Mouse (Mus musculus) heart, embryonic 11.5 days (tissue): ENCODE results near the gene Kmt2d. TPM values are rescaled to one million over a fixed set of nuclear protein-coding genes. Genes with fewer than 3 reads are reported as not detected.

Experiments used
- ATAC-seq: fragments of 200-750 bp; cut with Nextera tagmentation; replicated peaks from 2 replicates; pipeline ENCODE4 v1.8.0; 2017; ENCODE audit warnings: moderate library complexity; ENCODE audit not compliant: insufficient number of reproducible peaks, low FRiP score, low TSS enrichment
- H3K27ac ChIP-seq: fragments of 300-500 bp; sonication (generic); 2 replicates; pipeline ENCODE4 v1.5.1; 2014; ENCODE audit warnings: mild to moderate bottlenecking, low read depth, low read length
- H3K27me3 ChIP-seq: fragments of 300-500 bp; sonication (generic); 2 replicates; pipeline ENCODE4 v1.6.1; 2014; ENCODE audit warnings: mild to moderate bottlenecking, low read length, mixed read lengths; ENCODE audit not compliant: control insufficient read depth, insufficient read depth
- H3K36me3 ChIP-seq: fragments of 300-500 bp; sonication (generic); 2 replicates; pipeline ENCODE4 v1.6.1; 2014; ENCODE audit warnings: mild to moderate bottlenecking, low read length, moderate library complexity, mixed read lengths; ENCODE audit not compliant: control insufficient read depth, insufficient read depth
- H3K4me1 ChIP-seq: fragments of 300-500 bp; sonication (generic); 2 replicates; pipeline ENCODE4 v1.6.1; 2014; ENCODE audit warnings: low read length; ENCODE audit not compliant: control insufficient read depth, insufficient read depth
- H3K4me2 ChIP-seq: fragments of 300-500 bp; sonication (generic); 2 replicates; pipeline ENCODE4 v1.6.1; 2014; ENCODE audit warnings: mild to moderate bottlenecking, moderate library complexity
- H3K4me3 ChIP-seq: fragments of 300-500 bp; sonication (generic); 2 replicates; pipeline ENCODE4 v1.5.1; 2014; ENCODE audit warnings: low read depth, low read length
- H3K9ac ChIP-seq: fragments of 300-500 bp; sonication (generic); 2 replicates; pipeline ENCODE4 v1.6.1; 2014; ENCODE audit warnings: mild to moderate bottlenecking, low read depth, low read length, moderate library complexity
- H3K9me3 ChIP-seq: fragments of 300-500 bp; sonication (generic); replicated peaks from 2 replicates; pipeline ENCODE4 v1.6.1; 2016; ENCODE audit warnings: low read length; ENCODE audit not compliant: control insufficient read depth
- WGBS: fragments of 180-500 bp; shearing (Covaris S2); extraction: QIAGEN DNeasy Blood & Tissue Kit; methylation state at CpG from one replicate; pipeline ENCODE4 v1.1.7; 2014; ENCODE audit not compliant: insufficient replicate concordance; 5-methylcytosine and 5-hydroxymethylcytosine counted together
- polyA plus RNA-seq: library from polyadenylated mRNA; unstranded; fragments of >200 nt; fragmentation: Nextera tagmentation; extraction: Ambion mirVana; gene quantifications from 2 replicates; pipeline ENCODE4 v1.2.1, GENCODE M21; 2014

The Kmt2d gene
- polyA plus RNA-seq, 1 experiment from 2014 or later = 16.1 TPM

GRCm38 (mm10) chr15:98852733-98853132 lies 18.3 kb downstream of the Kmt2d start:
- no peaks in the 10 kb centered on the region for H3K27me3 ChIP-seq
- H3K9ac ChIP-seq = no peak overlapping the region
- ATAC-seq = 0 out of 2 replicates have a peak, but pooled peaks have one; percentile 9
- peaks cover 86% of the 10 kb centered on the region for H3K36me3 ChIP-seq
- H3K27ac ChIP-seq = no peak overlapping the region
- no peak overlapping the region for H3K4me3 ChIP-seq
- no peaks in the 10 kb centered on the region for H3K4me1 ChIP-seq
- WGBS = 91% methylated on average over 9 of the region's 9 CpGs
- H3K4me2 ChIP-seq = no peak overlapping the region
- no peaks in the 10 kb centered on the region for H3K9me3 ChIP-seq

DNA sequence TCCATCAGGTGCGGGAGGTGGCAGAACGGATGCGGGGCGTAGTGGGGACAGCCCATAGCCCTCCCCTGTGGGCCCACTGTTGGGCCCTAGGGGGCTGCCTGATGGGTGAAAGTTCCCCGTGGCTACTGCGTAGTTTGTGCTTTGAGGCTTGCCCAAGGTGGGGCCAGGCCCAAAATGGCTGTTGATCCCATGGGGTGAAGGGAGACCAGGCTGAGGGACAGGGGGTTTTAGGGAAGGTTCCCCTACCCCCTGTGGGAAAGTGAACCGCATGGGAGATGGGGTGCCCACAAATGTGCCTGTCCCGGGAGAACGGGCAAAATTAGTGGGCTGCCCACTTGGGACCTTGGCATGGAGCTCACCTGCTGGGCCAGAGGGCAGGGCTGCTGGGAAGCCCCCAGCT lies 18.9 kb downstream of the Kmt2d start:
- no peak overlapping the region for H3K4me3 ChIP-seq
- ATAC-seq = no peak
- H3K4me1 ChIP-seq = no peaks in the 10 kb centered on the region

DNA sequence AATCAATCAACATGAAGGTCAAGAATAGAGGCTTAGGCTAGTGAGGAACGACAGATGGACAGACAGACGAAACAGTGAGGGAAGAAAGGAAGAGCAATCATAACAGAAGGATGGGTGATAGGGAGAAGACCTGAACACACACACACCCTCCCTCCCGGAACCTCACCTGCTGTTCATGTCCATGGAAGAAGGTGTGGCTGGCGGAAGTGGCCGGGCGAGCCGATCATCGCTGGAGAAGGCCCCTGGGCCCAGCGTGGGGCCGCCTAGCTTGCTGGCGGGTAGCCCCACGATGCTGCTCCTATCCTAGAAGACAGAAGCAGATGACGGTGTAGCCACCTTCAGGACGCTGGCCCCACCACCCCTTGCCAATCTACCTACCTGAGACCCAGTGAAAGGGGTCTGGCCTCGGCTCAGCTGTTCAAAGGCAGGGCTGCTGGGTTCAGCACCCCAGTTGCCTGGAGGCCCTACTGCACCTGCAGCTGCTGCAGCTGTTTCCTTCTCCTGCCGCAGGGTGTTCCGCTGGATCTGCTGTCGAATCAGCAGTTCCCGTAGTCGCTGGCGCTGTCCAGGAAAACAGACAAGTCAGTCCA lies 19.7 kb downstream of the Kmt2d start:
- Histone ChIP-seq H3K27ac (no peak overlapping the region), H3K9me3 (no peaks in the 10 kb centered on the region), H3K4me3 (no peak overlapping the region), H3K36me3 (peaks cover 86% of the 10 kb centered on the region), H3K4me2 (no peak overlapping the region), H3K9ac (no peak overlapping the region), H3K27me3 (no peaks in the 10 kb centered on the region), H3K4me1 (no peaks in the 10 kb centered on the region)
- no peak for ATAC-seq
- WGBS = 88% methylated on average over 21 of the region's 21 CpGs

More for the DNA sequence above, 18.9 kb downstream of the Kmt2d start:
- H3K27ac ChIP-seq = no peak overlapping the region
- no peaks in the 10 kb centered on the region for H3K27me3 ChIP-seq
- no peak overlapping the region for H3K4me2 ChIP-seq
- WGBS = 95% methylated on average over 9 of the region's 9 CpGs
- H3K9ac ChIP-seq = no peak overlapping the region
- no peaks in the 10 kb centered on the region for H3K9me3 ChIP-seq
- peaks cover 86% of the 10 kb centered on the region for H3K36me3 ChIP-seq

GRCm38 (mm10) chr15:98850668-98851067 lies 20.3 kb downstream of the Kmt2d start:
- Histone ChIP-seq H3K4me2 (no peak overlapping the region), H3K27me3 (no peaks in the 10 kb centered on the region), H3K9ac (no peak overlapping the region), H3K4me1 (no peaks in the 10 kb centered on the region), H3K27ac (no peak overlapping the region), H3K4me3 (no peak overlapping the region), H3K36me3 (peaks cover 86% of the 10 kb centered on the region), H3K9me3 (no peaks in the 10 kb centered on the region)
- no peak for ATAC-seq
- 92% methylated on average over 14 of the region's 14 CpGs for WGBS

DNA sequence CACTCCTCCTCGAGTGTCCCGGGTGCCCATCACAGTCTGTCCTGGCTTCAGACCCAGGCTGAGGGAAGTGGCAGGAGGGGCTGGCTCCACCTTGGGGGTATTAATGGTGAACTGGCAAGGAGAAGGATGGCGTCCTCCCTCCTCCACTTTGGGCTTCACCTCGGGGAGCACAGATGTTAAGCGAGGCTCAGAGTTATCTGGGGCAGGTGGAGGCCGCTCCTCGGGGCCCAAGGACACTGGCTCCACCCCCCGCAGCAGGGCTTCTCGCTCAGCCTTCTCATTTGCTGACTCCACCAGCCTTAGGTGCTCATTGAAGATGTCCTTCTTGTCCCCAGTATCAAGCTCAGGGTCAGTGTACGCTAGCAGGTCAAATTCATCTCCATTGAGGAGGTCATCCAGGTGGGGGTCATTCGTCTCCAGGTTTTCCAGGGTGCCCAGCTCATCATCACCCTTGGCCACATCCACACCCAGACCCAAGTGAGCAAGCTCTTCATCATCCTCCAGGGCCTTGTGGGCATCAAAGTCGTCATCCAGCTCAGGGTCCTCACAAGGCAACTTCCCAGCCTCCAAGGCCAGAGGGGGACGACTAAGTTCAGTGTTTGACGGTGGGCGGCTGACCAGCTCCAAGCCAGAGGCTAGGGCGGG lies 20.9 kb downstream of the Kmt2d start:
- Histone ChIP-seq H3K9ac (no peak overlapping the region), H3K4me1 (no peaks in the 10 kb centered on the region), H3K4me2 (no peak overlapping the region), H3K4me3 (no peak overlapping the region), H3K27me3 (no peaks in the 10 kb centered on the region), H3K36me3 (peaks cover 85% of the 10 kb centered on the region), H3K9me3 (no peaks in the 10 kb centered on the region), H3K27ac (no peak overlapping the region)
- WGBS = 86% methylated on average over 16 of the region's 16 CpGs
- no peak for ATAC-seq

GRCm38 (mm10) chr15:98849165-98849564 lies 21.8 kb downstream of the Kmt2d start:
- H3K4me2 ChIP-seq = no peak overlapping the region
- no peak overlapping the region for H3K27ac ChIP-seq
- H3K4me3 ChIP-seq = no peak overlapping the region
- H3K9ac ChIP-seq = no peak overlapping the region; the same call in 1 of the 2 replicates
- WGBS = 94% methylated on average over 11 of the region's 11 CpGs
- no peaks in the 10 kb centered on the region for H3K9me3 ChIP-seq
- no peaks in the 10 kb centered on the region for H3K4me1 ChIP-seq
- H3K27me3 ChIP-seq = no peaks in the 10 kb centered on the region
- peaks cover 86% of the 10 kb centered on the region for H3K36me3 ChIP-seq
- no peak for ATAC-seq

- 86% methylated on average over 8 of the region's 8 CpGs for WGBS
- no peak overlapping the region for H3K4me2 ChIP-seq
- H3K27me3 ChIP-seq = no peaks in the 10 kb centered on the region
- peaks cover 79% of the 10 kb centered on the region for H3K36me3 ChIP-seq
- H3K27ac ChIP-seq = no peak overlapping the region
- H3K4me1 ChIP-seq = no peaks in the 10 kb centered on the region
- ATAC-seq = no peak
- H3K9ac ChIP-seq = no peak overlapping the region
- no peak overlapping the region for H3K4me3 ChIP-seq
- no peaks in the 10 kb centered on the region for H3K9me3 ChIP-seq
These were observed 24.9 kb downstream of the Kmt2d start for GRCm38 (mm10) chr15:98846140-98846539.

DNA sequence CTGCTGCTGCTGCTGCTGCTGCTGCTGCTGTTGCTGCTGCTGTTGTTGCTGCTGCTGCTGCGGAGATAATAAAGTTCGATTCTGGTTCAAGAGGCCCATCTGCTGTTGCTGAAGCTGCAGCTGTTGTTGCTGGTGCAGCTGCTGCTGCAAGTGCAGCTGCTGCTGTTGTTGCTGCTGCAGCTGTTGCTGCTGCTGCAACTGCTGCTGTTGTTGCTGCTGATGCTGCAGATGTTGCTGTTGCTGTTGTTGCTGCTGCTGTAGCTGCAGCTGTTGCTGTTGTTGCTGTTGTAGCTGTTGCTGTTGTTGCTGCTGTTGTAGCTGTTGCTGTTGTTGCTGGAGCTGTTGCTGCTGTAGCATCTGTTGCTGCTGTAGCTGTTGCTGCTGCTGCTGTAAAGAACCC lies 25.9 kb downstream of the Kmt2d start:
- H3K36me3 ChIP-seq = peaks cover 80% of the 10 kb centered on the region
- no peak overlapping the region for H3K27ac ChIP-seq
- no peaks in the 10 kb centered on the region for H3K4me1 ChIP-seq
- H3K9me3 ChIP-seq = no peaks in the 10 kb centered on the region
- no peaks in the 10 kb centered on the region for H3K27me3 ChIP-seq
- ATAC-seq = no peak
- H3K9ac ChIP-seq = no peak overlapping the region
- no peak overlapping the region for H3K4me3 ChIP-seq
- no peak overlapping the region for H3K4me2 ChIP-seq
- 91% methylated on average over 2 of the region's 2 CpGs for WGBS
